Mouse (Mus musculus): ENCODE results near the gene Higd1c.
"Not testable (repeated sequence)": the region's sequence is repeated elsewhere in the genome, so short reads cannot be mapped to it uniquely, and the experiment has no call there.

The Higd1c gene

GRCm38 (mm10) chr15:100355876-100356275 lies 8.5 kb upstream of the Higd1c start:
- DNase-seq (ENCODE audit: low spot score in 2 of 2) = no peak

GRCm38 (mm10) chr15:100365967-100366366 lies 1.6 kb downstream of the Higd1c start:
- DNase-seq (ENCODE audit: low spot score in 2 of 2) = not testable (repeated sequence)

GRCm38 (mm10) chr15:100367119-100367518 lies 2.8 kb downstream of the Higd1c start:
- DNase-seq (ENCODE audit: low spot score in 2 of 2) = no peak

- peak; percentile 48 to 60 for DNase-seq (ENCODE audit: low spot score in 2 of 2)
Measured at GRCm38 (mm10) chr15:100375066-100375465, 10.7 kb downstream of the Higd1c start.

- DNase-seq (ENCODE audit: low spot score in 2 of 2) = not testable (repeated sequence)
Measured at GRCm38 (mm10) chr15:100377847-100378505, 13.6 kb downstream of the Higd1c start.

GRCm38 (mm10) chr15:100379658-100380057 lies 15.3 kb downstream of the Higd1c start:
- no peak for DNase-seq (ENCODE audit: low spot score in 2 of 2)

GRCm38 (mm10) chr15:100380104-100380503 lies 15.8 kb downstream of the Higd1c start:
- DNase-seq (ENCODE audit: low spot score in 2 of 2) = no peak

GRCm38 (mm10) chr15:100385705-100386104 lies 21.4 kb downstream of the Higd1c start:
- DNase-seq (ENCODE audit: low spot score in 2 of 2) = no peak

GRCm38 (mm10) chr15:100387544-100388223 lies 23.3 kb downstream of the Higd1c start:
- DNase-seq (ENCODE audit: low spot score in 2 of 2) = no peak

GRCm38 (mm10) chr15:100388224-100388835 lies 24.0 kb downstream of the Higd1c start:
- DNase-seq (ENCODE audit: low spot score in 2 of 2) = no peak

GRCm38 (mm10) chr15:100388886-100389285 lies 24.5 kb downstream of the Higd1c start:
- no peak for DNase-seq (ENCODE audit: low spot score in 2 of 2)

GRCm38 (mm10) chr15:100391066-100391465 lies 26.7 kb downstream of the Higd1c start:
- no peak for DNase-seq (ENCODE audit: low spot score in 2 of 2)

- DNase-seq (ENCODE audit: low spot score in 2 of 2) = no peak
Measured at GRCm38 (mm10) chr15:100391599-100391998, 27.3 kb downstream of the Higd1c start.

GRCm38 (mm10) chr15:100393016-100393415 lies 28.7 kb downstream of the Higd1c start:
- no peak for DNase-seq (ENCODE audit: low spot score in 2 of 2)

GRCm38 (mm10) chr15:100395561-100395960 lies 31.2 kb downstream of the Higd1c start:
- DNase-seq (ENCODE audit: low spot score in 2 of 2) = no peak

- DNase-seq (ENCODE audit: low spot score in 2 of 2) = no peak
Measured at GRCm38 (mm10) chr15:100400592-100401250, 36.4 kb downstream of the Higd1c start.

GRCm38 (mm10) chr15:100401811-100402210 lies 37.5 kb downstream of the Higd1c start:
- no peak for DNase-seq (ENCODE audit: low spot score in 2 of 2)

- DNase-seq (ENCODE audit: low spot score in 2 of 2) = no peak
Measured at GRCm38 (mm10) chr15:100402347-100402746, 38.0 kb downstream of the Higd1c start.

- DNase-seq (ENCODE audit: low spot score in 2 of 2) = no peak
Measured at GRCm38 (mm10) chr15:100402798-100403197, 38.5 kb downstream of the Higd1c start.

- no peak for DNase-seq (ENCODE audit: low spot score in 2 of 2)
Measured at GRCm38 (mm10) chr15:100403318-100404000, 39.1 kb downstream of the Higd1c start.

- no peak for DNase-seq (ENCODE audit: low spot score in 2 of 2)
Measured at GRCm38 (mm10) chr15:100406088-100406487, 41.7 kb downstream of the Higd1c start.
